Mouse (Mus musculus): Measurements from ENCODE around the gene Rcan1.

DNA sequence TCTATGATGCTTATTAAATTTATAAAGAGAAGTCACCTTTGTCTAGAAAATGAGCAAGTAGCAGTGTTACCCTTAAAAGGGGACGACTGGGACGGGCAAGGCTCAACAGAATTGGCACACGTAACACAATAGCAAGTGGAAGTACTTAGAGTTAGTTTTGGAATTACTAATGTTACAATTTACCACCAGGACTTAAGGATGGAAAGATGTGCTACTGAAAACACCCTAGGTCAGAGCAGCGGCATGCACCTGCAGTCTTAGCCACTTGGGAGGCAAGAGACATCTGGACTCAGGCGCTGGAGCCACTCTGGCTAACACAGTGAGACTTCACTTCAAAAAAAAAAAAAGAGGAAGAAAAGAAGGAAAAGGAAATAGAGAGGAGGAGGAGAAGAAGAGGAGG is 14.7 kb downstream of the Rcan1 start:
- no peak for TF ChIP-seq POLR2A (IDR thresholded peaks at IDR 0.05; ENCODE audit: control insufficient read depth, low read depth, low read length)
- no peak for TF ChIP-seq CTCF (IDR thresholded peaks at IDR 0.05; ENCODE audit: control insufficient read depth, insufficient read depth, insufficient replicate concordance, low read depth, low read length)
